Mouse (Mus musculus) ES-E14 (cell line): ENCODE results near the gene Stard3.

Experiments
- HCFC1 ChIP-seq: IDR thresholded peaks from 2 replicates; pipeline ENCODE4 v1.6.1; 2012; ENCODE audit warnings: low read length, inconsistent platforms, borderline replicate concordance; ENCODE audit not compliant: insufficient read depth
- MAFK ChIP-seq: IDR thresholded peaks from 2 replicates; pipeline ENCODE4 v1.6.1; 2014; ENCODE audit warnings: mild to moderate bottlenecking, low read depth, low read length, inconsistent platforms; ENCODE audit not compliant: insufficient read depth
- ZC3H11A ChIP-seq: IDR thresholded peaks from 2 replicates; pipeline ENCODE4 v1.6.1; 2012; ENCODE audit warnings: low read depth, mild to moderate bottlenecking, inconsistent platforms, low read length, borderline replicate concordance

DNA sequence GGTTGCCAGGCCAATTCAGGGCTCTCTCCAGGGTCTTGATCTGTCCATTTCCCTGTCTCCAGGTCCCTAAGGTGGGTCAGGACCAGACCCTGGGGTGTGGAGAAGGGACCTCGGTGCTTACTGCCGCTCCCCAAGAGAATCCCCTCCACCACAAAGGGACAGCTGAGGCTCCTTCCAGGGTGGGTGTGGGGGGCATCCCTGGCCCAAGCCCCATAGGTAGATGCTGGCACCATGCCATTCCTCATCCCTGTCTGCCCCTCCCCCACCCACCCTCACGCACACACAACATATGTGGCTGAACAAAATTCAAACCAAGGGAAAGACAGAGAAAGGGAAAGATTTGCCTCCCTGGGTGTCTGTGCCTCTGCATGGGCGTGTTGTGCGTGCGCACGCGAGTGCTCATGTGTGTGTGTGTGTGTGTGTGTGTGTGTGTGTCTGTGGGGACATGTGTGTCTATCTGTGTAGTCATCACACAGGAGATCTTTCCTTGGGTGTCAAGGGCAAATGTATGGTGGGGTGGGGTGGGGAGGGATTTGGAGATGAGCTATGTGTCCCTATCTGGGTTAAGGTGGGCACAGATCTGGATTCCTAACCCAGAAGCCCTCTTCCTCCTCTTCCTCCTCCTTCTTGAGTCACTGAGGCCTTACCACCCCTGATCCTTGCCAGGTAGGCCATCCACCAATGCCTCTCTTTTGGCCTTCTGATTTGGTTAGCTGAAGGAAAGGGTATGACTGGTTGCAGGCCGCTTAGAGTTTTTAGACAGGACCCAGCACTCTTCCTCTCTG, 28.0 kb upstream of the Stard3 start:
- no peak for TF ChIP-seq ZC3H11A
- no peak for TF ChIP-seq HCFC1
- TF ChIP-seq MAFK: no peak
